Mouse (Mus musculus) effector memory CD4-positive, alpha-beta T cell, adult 7 months (primary cell): ENCODE results near the gene Prdm12. TPM values are rescaled to one million over a fixed set of nuclear protein-coding genes. Genes with fewer than 3 reads are reported as not detected.

ENCODE experiments used
- polyA plus RNA-seq: library from polyadenylated mRNA; unstranded; fragments of 100-300 nt; shearing (Covaris generic); gene quantifications from one replicate; pipeline ENCODE4 v1.2.1, GENCODE M21; 2017

Prdm12 gene
- polyA plus RNA-seq = not detected

GRCm38 (mm10) chr2:31639901-31640608 is at the start of gene Prdm12:
Prdm12 (plus strand) TSS chr2:31640037.

DNA sequence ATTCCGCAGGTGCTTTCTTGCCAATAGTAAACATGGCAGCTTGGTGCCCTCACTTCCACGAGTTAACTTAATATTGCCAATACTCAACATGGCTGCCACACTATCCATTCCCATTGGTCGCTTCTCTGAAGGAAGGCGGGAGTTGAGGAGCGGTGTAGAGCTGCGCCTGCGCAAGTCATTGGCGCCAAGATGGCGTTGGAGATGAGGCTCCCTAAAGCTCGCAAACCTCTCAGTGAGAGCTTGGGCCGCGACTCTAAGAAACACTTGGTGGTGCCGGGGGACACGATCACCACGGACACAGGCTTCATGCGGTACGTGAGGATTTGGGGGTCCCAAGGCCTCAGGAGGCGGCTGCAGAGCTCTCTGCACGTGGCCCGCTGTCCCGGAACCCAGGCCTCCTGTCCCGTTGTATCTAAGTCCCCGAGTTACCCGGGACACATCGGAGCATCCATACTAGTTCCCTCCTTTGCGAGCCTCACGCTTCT is 30.8 kb downstream of the Prdm12 start, which contains the start of gene Exosc2:
Gene Exosc2 (plus strand): TSS at position 165 of the 485 bp plus-strand sequence.

GRCm38 (mm10) chr2:31688074-31688925 is 48.5 kb downstream of the Prdm12 start, which contains the start of gene Abl1:
Abl1 (plus strand) TSS chr2:31688376.

Other genes with a start within 250 kb of the Prdm12 start
- 51.8 TPM for gene Ass1, start 169.8 kb upstream of the Prdm12 start, polyA plus RNA-seq
- 32.5 TPM for gene Fubp3, start 67.4 kb upstream of the Prdm12 start, polyA plus RNA-seq
- 42.5 TPM for gene Exosc2, start 30.7 kb downstream of the Prdm12 start, polyA plus RNA-seq
- 13.3 TPM for gene Abl1, start 48.3 kb downstream of the Prdm12 start, polyA plus RNA-seq
- 4.0 TPM for gene Qrfp, start 170.5 kb downstream of the Prdm12 start, polyA plus RNA-seq
- gene Fibcd1, start 206.0 kb downstream of the Prdm12 start, polyA plus RNA-seq = 0.32 TPM
- not detected for gene Lamc3, start 247.3 kb downstream of the Prdm12 start, polyA plus RNA-seq